In genomic region chr4:132512080-132512479, GRCm38 (mm10) we compare ENCODE assay signal across 20 mouse cellular contexts. TPM values are rescaled to one million over a fixed set of nuclear protein-coding genes. Genes with fewer than 3 reads are reported as not detected.
A peak's percentile ranks its signal among the peaks of the same experiment; 100 is the strongest.
DNase-seq lines count a peak whose midpoint lies in the region; ATAC-seq and TF ChIP-seq lines count a peak whose summit lies in the region.
"Had no signal": no experiment of that assay in that cellular context is flagged by ENCODE, and none has a peak within 500 bp of the region (broad histone marks: within the 10 kb centered on the region; RNA-seq: fewer than 3 reads in every experiment).

No protein-coding gene starts in this region.

- intact Hi-C loops in left cerebral cortex, postnatal 25 days (cut with DNase I): loop anchor here (5.0 to 10.0 kb wide), 2 partner anchors 160 to 207 kb away; partner anchors contain the start of genes Rab42 and Rcc1

- H3K9ac ChIP-seq in MEL (ENCODE audit: control insufficient read depth, low read depth, low read length, poor library complexity, severe bottlenecking): peak overlapping the region; percentile 77
- H3K9ac ChIP-seq in liver, embryonic 13.5 days: peak overlapping the region; percentile 52
- H3K9ac ChIP-seq in liver, postnatal 0 days (replicated peaks): peak overlapping the region; percentile 31; the same call in 1 of the 2 replicates
- no peak overlapping the region for H3K9ac ChIP-seq in forebrain, embryonic 13.5 days
- H3K9ac ChIP-seq: embryonic facial prominence, embryonic 13.5 days; heart, embryonic 13.5 days; hindbrain, embryonic 15.5 days had no signal

- WGBS in liver, embryonic 13.5 days (ENCODE audit: insufficient replicate concordance): 40% methylated on average over 3 of the region's 3 CpGs
- WGBS in liver, postnatal 0 days (ENCODE audit: insufficient replicate concordance): 70% methylated on average over 3 of the region's 3 CpGs
- 82% methylated on average over 3 of the region's 3 CpGs for WGBS in forebrain, embryonic 13.5 days

- peaks cover 39% of the 10 kb centered on the region for H3K79me2 ChIP-seq in MEL (ENCODE audit: control insufficient read depth, insufficient read depth, low read length, poor library complexity)

- peak; percentile 89 for DNase-seq in MEL (ENCODE audit: low read depth, low spot score)
- DNase-seq in liver, embryonic 13.5 days: no peak
- DNase-seq in liver, postnatal 0 days: no peak
- no peak for DNase-seq in left cerebral cortex, postnatal 25 days (ENCODE audit: low spot score in 2 of 2)
- no peak for DNase-seq in spleen, postnatal 4 days (ENCODE audit: low spot score in 2 of 2)
- DNase-seq: adrenal gland, adult 8-10 months; adrenal gland, postnatal 36 days; cerebellum, adult 18-20 months; cerebellum, adult 9-11 months; cerebellum, postnatal 36 days; gastrocnemius, adult 2 months; gastrocnemius, postnatal 25 days; heart, adult 11 months; heart, postnatal 36 days had no signal

- no peak for TF ChIP-seq RAD21 in MEL (IDR thresholded peaks at IDR 0.05; ENCODE audit: low read depth, low read length)

- H3K36me3 ChIP-seq in MEL (ENCODE audit: control insufficient read depth in 1 of 2, insufficient read depth in 2 of 2, low read length in 2 of 2): peaks cover 0 to 39% of the 10 kb centered on the region in 2 experiments; a peak in 3 of 4 replicates
- H3K36me3 ChIP-seq in liver, embryonic 13.5 days: no peaks in the 10 kb centered on the region
- H3K36me3 ChIP-seq in liver, postnatal 0 days (replicated peaks; ENCODE audit: insufficient read depth, low read length): no peaks in the 10 kb centered on the region
- H3K36me3 ChIP-seq in forebrain, embryonic 13.5 days (ENCODE audit: poor library complexity, severe bottlenecking): no peaks in the 10 kb centered on the region
- H3K36me3 ChIP-seq: embryonic facial prominence, embryonic 13.5 days; heart, embryonic 13.5 days; hindbrain, embryonic 15.5 days had no signal

- peak overlapping the region; percentile 37 to 55 for H3K4me3 ChIP-seq in MEL (ENCODE audit: control insufficient read depth in 1 of 2, insufficient read depth in 1 of 2, low read depth in 2 of 2, low read length in 2 of 2)
- no peak overlapping the region for H3K4me3 ChIP-seq in liver, embryonic 13.5 days (replicated peaks)
- H3K4me3 ChIP-seq in liver, postnatal 0 days (ENCODE audit: low read depth, low read length): no peak overlapping the region
- no peak overlapping the region for H3K4me3 ChIP-seq in forebrain, embryonic 13.5 days
- H3K4me3 ChIP-seq: embryonic facial prominence, embryonic 13.5 days; gastrocnemius, adult 2 months; heart, embryonic 13.5 days; hindbrain, embryonic 15.5 days had no signal

- TF ChIP-seq POLR2A in MEL (IDR thresholded peaks at IDR 0.05; ENCODE audit: control insufficient read depth in 1 of 2, insufficient read depth in 1 of 2, low read depth in 1 of 2, low read length in 2 of 2, poor library complexity in 1 of 2): peak in 1 of 2 experiments; percentile 64; a peak in 3 of 4 replicates

- ATAC-seq in erythroblast, adult 5-6 weeks (replicated peaks; ENCODE audit: low FRiP score, poor library complexity, severe bottlenecking): 0 out of 2 replicates have a peak, but pooled peaks have one; percentile 14
- no peak for ATAC-seq in liver, embryonic 13.5 days (ENCODE audit: low read depth)
- ATAC-seq in liver, postnatal 0 days: no peak
- ATAC-seq in forebrain, embryonic 13.5 days: no peak
- ATAC-seq: forebrain, embryonic 16.5 days had no signal

- no peaks in the 10 kb centered on the region for H3K9me3 ChIP-seq in MEL (replicated peaks; ENCODE audit: insufficient read depth, low read length)
- H3K9me3 ChIP-seq in liver, embryonic 13.5 days (replicated peaks): no peaks in the 10 kb centered on the region
- no peaks in the 10 kb centered on the region for H3K9me3 ChIP-seq in liver, postnatal 0 days (ENCODE audit: low read length)
- no peaks in the 10 kb centered on the region for H3K9me3 ChIP-seq in forebrain, embryonic 13.5 days (replicated peaks)
- H3K9me3 ChIP-seq: embryonic facial prominence, embryonic 13.5 days; heart, embryonic 13.5 days; hindbrain, embryonic 15.5 days had no signal

- H3K4me2 ChIP-seq in liver, embryonic 13.5 days: peak overlapping the region; percentile 44
- peak overlapping the region; percentile 34; the same call in 1 of the 2 replicates for H3K4me2 ChIP-seq in liver, postnatal 0 days (ENCODE audit: low read depth, low read length)
- no peak overlapping the region for H3K4me2 ChIP-seq in forebrain, embryonic 13.5 days
- H3K4me2 ChIP-seq: embryonic facial prominence, embryonic 13.5 days; heart, embryonic 13.5 days; hindbrain, embryonic 15.5 days had no signal

- TF ChIP-seq CTCF in MEL (IDR thresholded peaks at IDR 0.05 in 2 of 3, conservative IDR thresholded peaks at IDR 0.05 in 1 of 3; ENCODE audit: control insufficient read depth in 1 of 3, insufficient read depth in 1 of 3, low read depth in 2 of 3, low read length in 3 of 3, poor library complexity in 1 of 3, severe bottlenecking in 1 of 3): no peak
- no peak for TF ChIP-seq CTCF in liver, postnatal 0 days (IDR thresholded peaks at IDR 0.05; ENCODE audit: low read depth)

- TF ChIP-seq EP300 in MEL (IDR thresholded peaks at IDR 0.05; ENCODE audit: low read depth in 1 of 2, low read length in 2 of 2): peak; percentile 61 to 76; a peak in 3 of 4 replicates
- peak; percentile 59; the same call in 1 of the 2 replicates for TF ChIP-seq EP300 in liver, postnatal 0 days (IDR thresholded peaks at IDR 0.05; ENCODE audit: low read depth)

- H3K27ac ChIP-seq in MEL (ENCODE audit: control insufficient read depth, low read depth, low read length): peak overlapping the region; percentile 92
- H3K27ac ChIP-seq in liver, embryonic 13.5 days: peak overlapping the region; percentile 83
- 0 out of 2 replicates have a peak overlapping the region, but pooled peaks have one; percentile 26 for H3K27ac ChIP-seq in liver, postnatal 0 days (ENCODE audit: low read depth)
- no peak overlapping the region for H3K27ac ChIP-seq in forebrain, embryonic 13.5 days
- H3K27ac ChIP-seq: embryonic facial prominence, embryonic 13.5 days; gastrocnemius, adult 2 months; heart, embryonic 13.5 days; hindbrain, embryonic 15.5 days had no signal

- no peaks in the 10 kb centered on the region for H3K27me3 ChIP-seq in MEL (ENCODE audit: control insufficient read depth in 1 of 2, insufficient read depth in 2 of 2, low read length in 2 of 2)
- no peaks in the 10 kb centered on the region for H3K27me3 ChIP-seq in liver, embryonic 13.5 days
- no peaks in the 10 kb centered on the region for H3K27me3 ChIP-seq in liver, postnatal 0 days (ENCODE audit: insufficient read depth, low read length)
- peaks cover 4% of the 10 kb centered on the region; the same call in 1 of the 2 replicates for H3K27me3 ChIP-seq in forebrain, embryonic 13.5 days
- H3K27me3 ChIP-seq: embryonic facial prominence, embryonic 13.5 days; heart, embryonic 13.5 days had no signal

- H3K4me1 ChIP-seq in MEL (ENCODE audit: control insufficient read depth in 1 of 2, insufficient read depth in 2 of 2, low read length in 2 of 2): peaks cover 18 to 32% of the 10 kb centered on the region in 2 experiments
- peaks cover 77% of the 10 kb centered on the region for H3K4me1 ChIP-seq in liver, embryonic 13.5 days (replicated peaks)
- peaks cover 43% of the 10 kb centered on the region for H3K4me1 ChIP-seq in liver, postnatal 0 days (ENCODE audit: insufficient read depth)
- peaks cover 21% of the 10 kb centered on the region for H3K4me1 ChIP-seq in forebrain, embryonic 13.5 days

RNA-seq across cellular contexts. Expression of gene Sesn2, which starts 1.8 kb away (rescaled TPM):
- total RNA-seq in MEL (2012; rRNA removed): 9.6 and 38.3 TPM in 2 replicates
- polyA plus RNA-seq in MEL (2012; ENCODE audit: insufficient read depth in 1 of 2, insufficient read length in 2 of 2, low read depth in 1 of 2, low replicate concordance in 2 of 2, missing spikeins in 1 of 2): 10 to 100 TPM in 1 of 2 experiments, not detected in 1; 27.5 TPM
- 3.7 and 4.6 TPM in 2 replicates for total RNA-seq in erythroblast, adult 5-6 weeks (2015; ENCODE audit: low replicate concordance)
- 5.8 and 6.6 TPM in 2 replicates for total RNA-seq in erythroblast, adult 5-6 weeks (2017; ENCODE audit: low replicate concordance)
- 7.0 TPM in 2 replicates for polyA plus RNA-seq in liver, embryonic 13.5 days (2015; fragmentation: Nextera tagmentation; extraction: Ambion mirVana)
- 7.3 and 8.7 TPM in 2 replicates for polyA plus RNA-seq in liver, postnatal 0 days (2015; fragmentation: Nextera tagmentation; extraction: Ambion mirVana)
- 10 to 100 TPM in 1 of 2 experiments, 1 to 10 TPM in 1; 9.5 to 10.2 TPM for total RNA-seq in left cerebral cortex, postnatal 25 days (2021)
- polyA plus RNA-seq in forebrain, embryonic 13.5 days (2015; fragmentation: Nextera tagmentation; extraction: Ambion mirVana): 6.3 and 7.0 TPM in 2 replicates

RNA-seq across cellular contexts. Expression of gene Atpif1, which starts 21.4 kb away (rescaled TPM):
- 492 and 730 TPM in 2 replicates for total RNA-seq in MEL (2012; rRNA removed)
- 100 to 1,000 TPM in 1 of 2 experiments, not detected in 1; 566 TPM for polyA plus RNA-seq in MEL (2012; ENCODE audit: insufficient read depth in 1 of 2, insufficient read length in 2 of 2, low read depth in 1 of 2, low replicate concordance in 2 of 2, missing spikeins in 1 of 2)
- 715 and 778 TPM in 2 replicates for total RNA-seq in erythroblast, adult 5-6 weeks (2015; ENCODE audit: low replicate concordance)
- total RNA-seq in erythroblast, adult 5-6 weeks (2017; ENCODE audit: low replicate concordance): 2,175 and 2,816 TPM in 2 replicates
- 1,559 and 1,572 TPM in 2 replicates for polyA plus RNA-seq in liver, embryonic 13.5 days (2015; fragmentation: Nextera tagmentation; extraction: Ambion mirVana)
- polyA plus RNA-seq in liver, postnatal 0 days (2015; fragmentation: Nextera tagmentation; extraction: Ambion mirVana): 935 and 945 TPM in 2 replicates
- 100 to 1,000 TPM; 490 to 544 TPM for total RNA-seq in left cerebral cortex, postnatal 25 days (2021)
- 1,115 and 1,299 TPM in 2 replicates for polyA plus RNA-seq in forebrain, embryonic 13.5 days (2015; fragmentation: Nextera tagmentation; extraction: Ambion mirVana)

RNA-seq across cellular contexts. Expression of gene Dnajc8, which starts 23.3 kb away (rescaled TPM):
- total RNA-seq in MEL (2012; rRNA removed): 110 and 115 TPM in 2 replicates
- 100 to 1,000 TPM in 1 of 2 experiments, not detected in 1; 246 TPM for polyA plus RNA-seq in MEL (2012; ENCODE audit: insufficient read depth in 1 of 2, insufficient read length in 2 of 2, low read depth in 1 of 2, low replicate concordance in 2 of 2, missing spikeins in 1 of 2)
- total RNA-seq in erythroblast, adult 5-6 weeks (2015; ENCODE audit: low replicate concordance): 75.0 and 117 TPM in 2 replicates
- 262 and 314 TPM in 2 replicates for total RNA-seq in erythroblast, adult 5-6 weeks (2017; ENCODE audit: low replicate concordance)
- polyA plus RNA-seq in liver, embryonic 13.5 days (2015; fragmentation: Nextera tagmentation; extraction: Ambion mirVana): 125 and 148 TPM in 2 replicates
- polyA plus RNA-seq in liver, postnatal 0 days (2015; fragmentation: Nextera tagmentation; extraction: Ambion mirVana): 70.7 and 71.5 TPM in 2 replicates
- 10 to 100 TPM; 83.9 to 93.1 TPM for total RNA-seq in left cerebral cortex, postnatal 25 days (2021)
- 162 and 175 TPM in 2 replicates for polyA plus RNA-seq in forebrain, embryonic 13.5 days (2015; fragmentation: Nextera tagmentation; extraction: Ambion mirVana)

RNA-seq across cellular contexts. Expression of gene Med18, which starts 48.4 kb away (rescaled TPM):
- total RNA-seq in MEL (2012; rRNA removed): 26.8 and 32.9 TPM in 2 replicates
- 10 to 100 TPM in 1 of 2 experiments, not detected in 1; 13.4 TPM for polyA plus RNA-seq in MEL (2012; ENCODE audit: insufficient read depth in 1 of 2, insufficient read length in 2 of 2, low read depth in 1 of 2, low replicate concordance in 2 of 2, missing spikeins in 1 of 2)
- total RNA-seq in erythroblast, adult 5-6 weeks (2015; ENCODE audit: low replicate concordance): 2.5 and 5.6 TPM in 2 replicates
- total RNA-seq in erythroblast, adult 5-6 weeks (2017; ENCODE audit: low replicate concordance): 2.8 and 4.0 TPM in 2 replicates
- 17.1 and 19.7 TPM in 2 replicates for polyA plus RNA-seq in liver, embryonic 13.5 days (2015; fragmentation: Nextera tagmentation; extraction: Ambion mirVana)
- 8.0 and 10.1 TPM in 2 replicates for polyA plus RNA-seq in liver, postnatal 0 days (2015; fragmentation: Nextera tagmentation; extraction: Ambion mirVana)
- 10 to 100 TPM in 1 of 2 experiments, 1 to 10 TPM in 1; 8.5 to 10.8 TPM for total RNA-seq in left cerebral cortex, postnatal 25 days (2021)
- 26.1 and 28.1 TPM in 2 replicates for polyA plus RNA-seq in forebrain, embryonic 13.5 days (2015; fragmentation: Nextera tagmentation; extraction: Ambion mirVana)

RNA-seq across cellular contexts. Expression of gene Ptafr, which starts 51.8 kb away (rescaled TPM):
- total RNA-seq in MEL (2012; rRNA removed): not detected in 2 replicates
- under 1 TPM in 1 of 2 experiments, not detected in 1; 0.06 TPM for polyA plus RNA-seq in MEL (2012; ENCODE audit: insufficient read depth in 1 of 2, insufficient read length in 2 of 2, low read depth in 1 of 2, low replicate concordance in 2 of 2, missing spikeins in 1 of 2)
- 3.1 and 9.0 TPM in 2 replicates for total RNA-seq in erythroblast, adult 5-6 weeks (2015; ENCODE audit: low replicate concordance)
- 6.6 and 7.7 TPM in 2 replicates for total RNA-seq in erythroblast, adult 5-6 weeks (2017; ENCODE audit: low replicate concordance)
- polyA plus RNA-seq in liver, embryonic 13.5 days (2015; fragmentation: Nextera tagmentation; extraction: Ambion mirVana): 0.67 and 0.68 TPM in 2 replicates
- 1.0 and 1.3 TPM in 2 replicates for polyA plus RNA-seq in liver, postnatal 0 days (2015; fragmentation: Nextera tagmentation; extraction: Ambion mirVana)
- 1 to 10 TPM; 1.6 to 1.7 TPM for total RNA-seq in left cerebral cortex, postnatal 25 days (2021)
- 0.13 and 0.35 TPM in 2 replicates for polyA plus RNA-seq in forebrain, embryonic 13.5 days (2015; fragmentation: Nextera tagmentation; extraction: Ambion mirVana)

Comparison
In these comparisons a context has a peak if more than half of its experiments do, and no peak if none do; other contexts are left out.
1. H3K4me3 ChIP-seq: peak in MEL (2 of 2); none in liver, embryonic 13.5 days (single experiment), liver, postnatal 0 days (single experiment) and forebrain, embryonic 13.5 days (single experiment).